Mouse (Mus musculus): ENCODE measurements around the gene Stat6.
A peak's percentile ranks its signal among the peaks of the same experiment; 100 is the strongest.

GRCm38 (mm10) chr10:127691053-127691452 lies 48.3 kb downstream of the Stat6 start:
- TF ChIP-seq POLR2A (IDR thresholded peaks at IDR 0.05; ENCODE audit: borderline replicate concordance, control insufficient read depth, low read depth, low read length): no peak
- peak; percentile 12; the same call in 1 of the 2 replicates for TF ChIP-seq CTCF (IDR thresholded peaks at IDR 0.05; ENCODE audit: control insufficient read depth, insufficient read depth, low read length)
